Mouse (Mus musculus) bone marrow macrophage, adult 2 months (primary cell): ENCODE data around the gene Satb1.

Experiments used
- CTCF ChIP-seq: IDR thresholded peaks from 2 replicates; pipeline ENCODE4 v1.5.1; 2012; ENCODE audit warnings: low read depth, mild to moderate bottlenecking, low read length, moderate library complexity
- POLR2A ChIP-seq: IDR thresholded peaks from 2 replicates; pipeline ENCODE4 v1.6.1; 2012; ENCODE audit warnings: mild to moderate bottlenecking, low read depth, low read length, borderline replicate concordance

GRCm38 (mm10) chr17:51786050-51786449 is 47.0 kb downstream of the Satb1 start:
- TF ChIP-seq POLR2A (no peak), CTCF (no peak)
